Mouse (Mus musculus) megakaryocyte, embryonic 14.5 days (primary cell): ENCODE data around the gene Castor2.

Experiments used
- FLI1 ChIP-seq: IDR thresholded peaks from 2 replicates; pipeline ENCODE4 v1.6.1; 2012; ENCODE audit warnings: low read length, inconsistent platforms, mixed read lengths
- GATA1 ChIP-seq: IDR thresholded peaks from 3 replicates; pipeline ENCODE4 v1.6.1; 2012; ENCODE audit warnings: mixed read lengths, low read length, inconsistent platforms, borderline replicate concordance

DNA sequence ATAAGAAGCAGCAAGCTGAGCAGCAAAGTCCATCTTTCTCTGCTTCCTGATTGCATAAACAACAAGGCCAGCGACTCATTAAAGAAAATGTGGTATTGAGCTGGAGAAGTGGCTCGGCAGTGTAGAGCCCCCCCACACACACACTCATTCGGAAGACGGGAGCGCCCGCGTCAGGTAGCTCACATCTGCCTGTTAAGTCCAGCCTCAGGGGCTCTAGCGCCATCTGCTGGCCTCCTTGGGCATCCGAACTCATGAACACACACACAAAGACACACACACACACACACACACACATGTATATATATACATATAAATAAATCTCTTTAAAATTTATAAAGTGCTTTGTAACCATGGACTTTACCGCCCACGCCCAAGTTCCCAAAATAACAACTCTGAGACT is 23.3 kb upstream of the Castor2 start:
- no peak for TF ChIP-seq GATA1
- TF ChIP-seq FLI1, result no peak
